Comparison of ENCODE assay signal across 19 mouse cellular contexts in genomic region chr2:97369978-97370377, GRCm38 (mm10).
"Had no signal": no experiment of that assay in that cellular context is flagged by ENCODE, and none has a peak within 500 bp of the region (broad histone marks: within the 10 kb centered on the region; RNA-seq: fewer than 3 reads in every experiment).

No protein-coding gene starts in this region.

- H3K36me3 ChIP-seq: liver, embryonic 12.5 days; liver, embryonic 15.5 days; lung, embryonic 15.5 days had no signal

- DNase-seq: kidney, adult 18-20 months; kidney, adult 9 months; kidney, postnatal 25 days; layer of hippocampus, postnatal 36 days; liver; lung, adult 18-20 months; lung, postnatal 10 days; lung, postnatal 36 days; midbrain, embryonic 14.5 days; thymus, adult 18-20 months; thymus, postnatal 14 days; thymus, postnatal 4 days had no signal

- H3K4me3 ChIP-seq: left cerebral cortex, adult 2 months; liver, embryonic 12.5 days; liver, embryonic 15.5 days; lung, embryonic 15.5 days; megakaryocyte, embryonic 14.5 days had no signal

- H3K4me1 ChIP-seq: liver, embryonic 12.5 days; liver, embryonic 15.5 days; lung, embryonic 15.5 days; megakaryocyte, embryonic 14.5 days had no signal

- ATAC-seq: liver, embryonic 12.5 days had no signal

- H3K9me3 ChIP-seq: liver, embryonic 12.5 days; liver, embryonic 15.5 days; lung, embryonic 15.5 days; megakaryocyte, embryonic 14.5 days had no signal

- H3K27me3 ChIP-seq: liver, embryonic 12.5 days; liver, embryonic 15.5 days; lung, embryonic 15.5 days; megakaryocyte, embryonic 14.5 days had no signal

- H3K9ac ChIP-seq: liver, embryonic 12.5 days; liver, embryonic 15.5 days; lung, embryonic 15.5 days had no signal

- H3K4me2 ChIP-seq: liver, embryonic 12.5 days; liver, embryonic 15.5 days; lung, embryonic 15.5 days; midbrain, embryonic 11.5 days had no signal

- H3K27ac ChIP-seq: kidney, postnatal 0 days; left cerebral cortex, adult 2 months; liver, embryonic 12.5 days; liver, embryonic 15.5 days; lung, embryonic 15.5 days had no signal
